Mouse (Mus musculus) testis, adult 2 months (tissue): ENCODE results near the gene Inip.

Experiments
- CTCF ChIP-seq: fragments of 200-500 bp; IDR thresholded peaks from 2 replicates; pipeline ENCODE4 v1.5.1; 2012; ENCODE audit warnings: low read depth, mild to moderate bottlenecking, inconsistent platforms, low read length, moderate library complexity; ENCODE audit not compliant: control insufficient read depth, insufficient read depth, insufficient replicate concordance
- POLR2A ChIP-seq: fragments of 200-500 bp; IDR thresholded peaks from 2 replicates; pipeline ENCODE4 v1.6.1; 2012; ENCODE audit warnings: low read depth, mild to moderate bottlenecking, inconsistent platforms, low read length, moderate library complexity; ENCODE audit not compliant: control insufficient read depth

DNA sequence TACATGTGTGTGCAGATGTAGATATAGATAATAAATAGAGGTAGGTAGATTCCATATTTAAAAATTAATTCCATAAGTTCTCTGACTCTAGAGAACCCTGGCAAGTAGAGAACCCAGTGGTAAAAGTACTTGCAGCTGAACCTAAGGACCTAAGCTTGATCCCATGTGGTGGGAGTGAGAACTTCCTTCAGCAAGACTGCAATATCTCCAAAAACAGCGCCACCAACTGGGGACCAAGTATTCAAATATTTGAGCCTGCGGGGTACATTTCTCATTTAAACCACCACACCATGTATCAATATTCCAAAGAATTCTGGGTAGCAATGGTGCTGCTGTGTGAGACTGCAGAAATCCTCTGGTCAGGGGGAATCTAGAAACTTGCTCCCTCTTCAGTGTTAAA, 7.3 kb downstream of the Inip start:
- no peak for TF ChIP-seq CTCF
- TF ChIP-seq POLR2A = no peak
